Mouse (Mus musculus) kidney, embryonic 16.5 days (tissue): Measurements from ENCODE around the gene Prss46. TPM values are rescaled to one million over a fixed set of nuclear protein-coding genes. Genes with fewer than 3 reads are reported as not detected.

Experiments
- polyA plus RNA-seq: library from polyadenylated mRNA; unstranded; fragments of >200 nt; fragmentation: Nextera tagmentation; extraction: Ambion mirVana; gene quantifications from 2 replicates; pipeline ENCODE4 v1.2.1, GENCODE M21; 2015

The Prss46 gene
- polyA plus RNA-seq, 1 experiment from 2014 or later, result not detected

Other genes with a start within 250 kb of the Prss46 start
- gene Nradd, start 220.1 kb upstream of the Prss46 start, polyA plus RNA-seq, result 60.0 and 61.4 TPM in 2 replicates
- 4.8 and 5.0 TPM in 2 replicates for gene Nbeal2, start 190.3 kb upstream of the Prss46 start, polyA plus RNA-seq
- gene Ccdc12, start 188.0 kb upstream of the Prss46 start, polyA plus RNA-seq, result 154 and 155 TPM in 2 replicates
- 1.5 and 3.6 TPM in 2 replicates for gene Myl3, start 102.6 kb upstream of the Prss46 start, polyA plus RNA-seq
- gene Pth1r, start 97.4 kb upstream of the Prss46 start, polyA plus RNA-seq, result 98.8 and 108 TPM in 2 replicates
- gene Prss42, start 46.3 kb upstream of the Prss46 start, polyA plus RNA-seq, result not detected in 2 replicates
- gene Prss44, start 30.5 kb upstream of the Prss46 start, polyA plus RNA-seq, result not detected in 2 replicates
- gene Prss43, start 17.8 kb upstream of the Prss46 start, polyA plus RNA-seq, result not detected in 2 replicates
- not detected in 2 replicates for gene Prss45, start 9.9 kb upstream of the Prss46 start, polyA plus RNA-seq
- 0.48 and 0.94 TPM in 2 replicates for gene Prss50, start 13.5 kb downstream of the Prss46 start, polyA plus RNA-seq
- 5.8 and 6.1 TPM in 2 replicates for gene Als2cl, start 35.4 kb downstream of the Prss46 start, polyA plus RNA-seq
- 1.9 and 2.1 TPM in 2 replicates for gene Tmie, start 35.6 kb downstream of the Prss46 start, polyA plus RNA-seq
- not detected in 2 replicates for gene Fam240a, start 72.4 kb downstream of the Prss46 start, polyA plus RNA-seq
- not detected in 2 replicates for gene Tdgf1, start 101.7 kb downstream of the Prss46 start, polyA plus RNA-seq
- 0.18 and 0.21 TPM in 2 replicates for gene Lrrc2, start 107.0 kb downstream of the Prss46 start, polyA plus RNA-seq
- 0.44 and 1.2 TPM in 2 replicates for gene Rtp3, start 146.1 kb downstream of the Prss46 start, polyA plus RNA-seq
- gene Ltf, start 174.8 kb downstream of the Prss46 start, polyA plus RNA-seq, result 1.8 and 3.1 TPM in 2 replicates
- gene Ccrl2, start 213.0 kb downstream of the Prss46 start, polyA plus RNA-seq, result 0.96 and 1.2 TPM in 2 replicates